24 mouse cellular contexts compared by ENCODE assay signal in the genomic region with DNA sequence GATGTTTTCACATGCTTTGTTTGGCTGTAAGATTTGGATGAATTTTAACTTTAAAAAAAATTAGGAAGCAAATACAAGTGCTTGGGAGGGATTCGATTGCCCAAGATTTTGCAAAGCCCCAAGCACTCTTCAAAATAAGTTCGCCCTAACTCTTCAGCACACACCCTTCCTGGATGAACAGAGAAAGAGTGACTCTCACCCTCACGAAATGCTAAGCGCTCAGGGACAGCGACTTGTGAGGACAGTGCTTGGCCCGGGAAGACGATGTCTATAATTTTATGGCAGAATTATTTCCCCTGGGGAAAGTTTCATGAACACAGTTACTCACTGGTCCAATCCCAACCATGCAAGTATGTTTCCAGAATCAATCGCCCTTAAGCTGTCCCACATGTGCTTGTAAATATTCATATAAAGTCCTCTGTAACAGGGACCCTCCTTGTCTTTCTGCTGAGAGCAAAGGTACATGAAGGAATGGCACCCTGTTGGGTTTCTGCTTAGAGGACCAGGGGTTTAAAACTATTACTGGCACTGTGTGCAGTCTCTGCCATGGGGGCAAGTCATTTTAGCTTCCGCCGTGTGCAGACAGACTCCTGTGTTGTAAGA.
DNase-seq lines count a peak whose midpoint lies in the region; TF ChIP-seq lines count a peak whose summit lies in the region.
"Had no signal": no experiment of that assay in that cellular context is flagged by ENCODE, and none has a peak within 500 bp of the region (broad histone marks: within the 10 kb centered on the region; RNA-seq: fewer than 3 reads in every experiment).

No protein-coding gene starts in this region.

- TF ChIP-seq POLR2A in myocyte (IDR thresholded peaks at IDR 0.05; ENCODE audit: insufficient read length, low read depth) = no peak

- peak overlapping the region; percentile 79 for H3K4me2 ChIP-seq in myocyte (ENCODE audit: low read depth)
- H3K4me2 ChIP-seq: embryonic facial prominence, embryonic 13.5 days; hindbrain, embryonic 14.5 days; liver, embryonic 12.5 days; midbrain, embryonic 13.5 days; neural tube, embryonic 12.5 days had no signal

- intact Hi-C loops in heart, postnatal 25 days (cut with DNase I) = loop anchor here (10.0 kb wide), 1 partner anchor 128 kb away; the partner anchor contains the start of gene Adamtsl3

- DNase-seq in gastrocnemius, adult 18-20 months (ENCODE audit: low spot score) = peak; percentile 45
- DNase-seq in gastrocnemius, postnatal 10 days = no peak
- peak; percentile 32 to 42 for DNase-seq in heart, adult 9 months (ENCODE audit: low spot score in 2 of 2)
- DNase-seq in heart, postnatal 25 days (ENCODE audit: low spot score) = no peak
- peak; percentile 38 for DNase-seq in NIH3T3 (ENCODE audit: low read depth)
- DNase-seq in spleen, adult 18-20 months = no peak
- DNase-seq: adrenal gland, postnatal 25 days; cerebellum, adult 8-10 months; cerebellum, postnatal 36 days; embryo, embryonic 11 days; kidney, adult 8-10 months; kidney, postnatal 10 days; left cerebral cortex, postnatal 4 days; lung, adult 18-20 months; retina, postnatal 1 day; right cerebral cortex, postnatal 25 days; thymus, postnatal 14 days had no signal

- no peaks in the 10 kb centered on the region for H3K36me3 ChIP-seq in myocyte (ENCODE audit: control insufficient read depth, insufficient read depth)
- H3K36me3 ChIP-seq: embryonic facial prominence, embryonic 13.5 days; liver, embryonic 12.5 days; midbrain, embryonic 13.5 days; neural tube, embryonic 12.5 days had no signal

- no peaks in the 10 kb centered on the region for H3K79me2 ChIP-seq in myocyte (ENCODE audit: control insufficient read depth, insufficient read depth)

- H3K27me3 ChIP-seq in myocyte (ENCODE audit: control insufficient read depth, insufficient read depth, insufficient read length) = no peaks in the 10 kb centered on the region
- H3K27me3 ChIP-seq: embryonic facial prominence, embryonic 13.5 days; liver, embryonic 12.5 days; midbrain, embryonic 13.5 days; neural tube, embryonic 12.5 days had no signal

- no peak overlapping the region for H3K4me3 ChIP-seq in myocyte
- H3K4me3 ChIP-seq: embryonic facial prominence, embryonic 13.5 days; left cerebral cortex, adult 2 months; liver, embryonic 12.5 days; midbrain, embryonic 13.5 days; neural tube, embryonic 12.5 days had no signal

- H3ac ChIP-seq in myocyte (ENCODE audit: control insufficient read depth, insufficient read length) = no peak overlapping the region

TF ChIP-seq in myocyte, 11 proteins besides CTCF, POLR2A, EP300 and RAD21:
- TF ChIP-seq USF1 (IDR thresholded peaks at IDR 0.05; ENCODE audit: low read depth) = no peak
- TF ChIP-seq MAX (IDR thresholded peaks at IDR 0.05; ENCODE audit: low read depth) = no peak
- no peak for TF ChIP-seq TCF3 (IDR thresholded peaks at IDR 0.05; ENCODE audit: insufficient read length, low read depth)
- no peak for TF ChIP-seq SRF (IDR thresholded peaks at IDR 0.05; ENCODE audit: control insufficient read depth, insufficient read length, low read depth)
- TF ChIP-seq E2F4 (IDR thresholded peaks at IDR 0.05; ENCODE audit: insufficient read depth) = no peak
- no peak for TF ChIP-seq POLR2AphosphoS2 (IDR thresholded peaks at IDR 0.05; ENCODE audit: insufficient read length, low read depth)
- no peak for TF ChIP-seq TCF12 (IDR thresholded peaks at IDR 0.05; ENCODE audit: insufficient read depth, poor library complexity, severe bottlenecking)
- no peak for TF ChIP-seq MYOD1 (IDR thresholded peaks at IDR 0.05; ENCODE audit: control insufficient read depth in 1 of 3, insufficient read length in 2 of 3, low read depth in 2 of 3)
- TF ChIP-seq CEBPB (IDR thresholded peaks at IDR 0.05; ENCODE audit: insufficient read depth, poor library complexity, severe bottlenecking) = no peak
- TF ChIP-seq REST (IDR thresholded peaks at IDR 0.05; ENCODE audit: insufficient read depth, insufficient read length) = no peak
- TF ChIP-seq MYOG (IDR thresholded peaks at IDR 0.05; ENCODE audit: control insufficient read depth in 1 of 3, insufficient read depth in 1 of 3, insufficient read length in 2 of 3, low read depth in 2 of 3) = no peak

Comparison
In these comparisons a context has a peak if more than half of its experiments do, and no peak if none do; other contexts are left out.
1. DNase-seq: peak in gastrocnemius, adult 18-20 months (single experiment), heart, adult 9 months (2 of 2) and NIH3T3 (single experiment); none in gastrocnemius, postnatal 10 days (single experiment), heart, postnatal 25 days (single experiment) and spleen, adult 18-20 months (0 of 2).